Mouse (Mus musculus): ENCODE measurements around the gene Gpr132. TPM values are rescaled to one million over a fixed set of nuclear protein-coding genes. Genes with fewer than 3 reads are reported as not detected.
"Not testable (repeated sequence)": the region's sequence is repeated elsewhere in the genome, so short reads cannot be mapped to it uniquely, and the experiment has no call there.

Gene Gpr132
- polyA plus RNA-seq, 1 experiment from 2014 or later, result 0.15 TPM

GRCm38 (mm10) chr12:112847880-112848279 is 20.1 kb downstream of the Gpr132 start:
- 100% methylated on average over 2 of the region's 2 CpGs for WGBS
- Histone ChIP-seq H3K4me1 (ENCODE audit: control insufficient read depth, insufficient read depth, low read length) (no peaks in the 10 kb centered on the region), H3K27me3 (ENCODE audit: control insufficient read depth, insufficient read depth, low read length) (no peaks in the 10 kb centered on the region)

GRCm38 (mm10) chr12:112843803-112844202 is 24.2 kb downstream of the Gpr132 start:
- Histone ChIP-seq H3K4me3 (ENCODE audit: low read depth, low read length) (no peak overlapping the region), H3K27ac (replicated peaks; ENCODE audit: low read depth, low read length) (no peak overlapping the region), H3K36me3 (replicated peaks; ENCODE audit: control insufficient read depth, insufficient read depth, low read depth, low read length) (no peaks in the 10 kb centered on the region), H3K27me3 (ENCODE audit: control insufficient read depth, insufficient read depth, low read length) (no peaks in the 10 kb centered on the region), H3K9me3 (replicated peaks; ENCODE audit: control insufficient read depth, low read length) (no peaks in the 10 kb centered on the region), H3K4me1 (ENCODE audit: control insufficient read depth, insufficient read depth, low read length) (no peaks in the 10 kb centered on the region), H3K9ac (replicated peaks; ENCODE audit: low read length) (no peak overlapping the region), H3K4me2 (ENCODE audit: low read depth, low read length) (no peak overlapping the region)
- WGBS, result 27% methylated on average over 3 of the region's 3 CpGs
- peak; percentile 87 for DNase-seq (ENCODE audit: low spot score)
- no peak for ATAC-seq (replicated peaks; ENCODE audit: insufficient number of reproducible peaks, low FRiP score, low TSS enrichment, low read depth)

More at GRCm38 (mm10) chr12:112847880-112848279, 20.1 kb downstream of the Gpr132 start:
- no peak for ATAC-seq (replicated peaks; ENCODE audit: insufficient number of reproducible peaks, low FRiP score, low TSS enrichment, low read depth)
- DNase-seq (ENCODE audit: low spot score), result no peak
- H3K36me3 ChIP-seq (replicated peaks; ENCODE audit: control insufficient read depth, insufficient read depth, low read depth, low read length), result no peaks in the 10 kb centered on the region
- H3K9me3 ChIP-seq (replicated peaks; ENCODE audit: control insufficient read depth, low read length), result no peaks in the 10 kb centered on the region
- no peak overlapping the region for H3K9ac ChIP-seq (replicated peaks; ENCODE audit: low read length)
- no peak overlapping the region for H3K4me2 ChIP-seq (ENCODE audit: low read depth, low read length)
- no peak overlapping the region for H3K4me3 ChIP-seq (ENCODE audit: low read depth, low read length)
- no peak overlapping the region for H3K27ac ChIP-seq (replicated peaks; ENCODE audit: low read depth, low read length)

GRCm38 (mm10) chr12:112842128-112842527 is 25.9 kb downstream of the Gpr132 start:
- not testable (repeated sequence) for DNase-seq (ENCODE audit: low spot score); H3K4me3 ChIP-seq (ENCODE audit: low read depth, low read length); H3K9me3 ChIP-seq (replicated peaks; ENCODE audit: control insufficient read depth, low read length); H3K9ac ChIP-seq (replicated peaks; ENCODE audit: low read length); H3K27me3 ChIP-seq (ENCODE audit: control insufficient read depth, insufficient read depth, low read length); H3K4me1 ChIP-seq (ENCODE audit: control insufficient read depth, insufficient read depth, low read length); H3K4me2 ChIP-seq (ENCODE audit: low read depth, low read length); H3K36me3 ChIP-seq (replicated peaks; ENCODE audit: control insufficient read depth, insufficient read depth, low read depth, low read length); H3K27ac ChIP-seq (replicated peaks; ENCODE audit: low read depth, low read length); ATAC-seq (replicated peaks; ENCODE audit: insufficient number of reproducible peaks, low FRiP score, low TSS enrichment, low read depth)
- WGBS, result 88% methylated on average over 2 of the region's 2 CpGs

GRCm38 (mm10) chr12:112841338-112841892 is 26.6 kb downstream of the Gpr132 start:
- WGBS, result 69% methylated on average over 4 of the region's 4 CpGs
- DNase-seq (ENCODE audit: low spot score); H3K9ac ChIP-seq (replicated peaks; ENCODE audit: low read length); H3K4me2 ChIP-seq (ENCODE audit: low read depth, low read length); H3K27me3 ChIP-seq (ENCODE audit: control insufficient read depth, insufficient read depth, low read length); ATAC-seq (replicated peaks; ENCODE audit: insufficient number of reproducible peaks, low FRiP score, low TSS enrichment, low read depth); H3K4me3 ChIP-seq (ENCODE audit: low read depth, low read length); H3K27ac ChIP-seq (replicated peaks; ENCODE audit: low read depth, low read length); H3K36me3 ChIP-seq (replicated peaks; ENCODE audit: control insufficient read depth, insufficient read depth, low read depth, low read length); H3K9me3 ChIP-seq (replicated peaks; ENCODE audit: control insufficient read depth, low read length); H3K4me1 ChIP-seq (ENCODE audit: control insufficient read depth, insufficient read depth, low read length): not testable (repeated sequence)

GRCm38 (mm10) chr12:112840209-112841086 is 27.6 kb downstream of the Gpr132 start:
- Histone ChIP-seq H3K27me3 (ENCODE audit: control insufficient read depth, insufficient read depth, low read length) (no peaks in the 10 kb centered on the region), H3K9ac (replicated peaks; ENCODE audit: low read length) (no peak overlapping the region), H3K9me3 (replicated peaks; ENCODE audit: control insufficient read depth, low read length) (no peaks in the 10 kb centered on the region), H3K36me3 (replicated peaks; ENCODE audit: control insufficient read depth, insufficient read depth, low read depth, low read length) (no peaks in the 10 kb centered on the region), H3K27ac (replicated peaks; ENCODE audit: low read depth, low read length) (no peak overlapping the region), H3K4me3 (ENCODE audit: low read depth, low read length) (no peak overlapping the region), H3K4me2 (ENCODE audit: low read depth, low read length) (no peak overlapping the region), H3K4me1 (ENCODE audit: control insufficient read depth, insufficient read depth, low read length) (no peaks in the 10 kb centered on the region)
- DNase-seq (ENCODE audit: low spot score) (no peak), ATAC-seq (replicated peaks; ENCODE audit: insufficient number of reproducible peaks, low FRiP score, low TSS enrichment, low read depth) (no peak)
- WGBS, result 78% methylated on average over 25 of the region's 25 CpGs

- Histone ChIP-seq H3K4me1 (ENCODE audit: control insufficient read depth, insufficient read depth, low read length) (peaks cover 3% of the 10 kb centered on the region; the same call in 1 of the 2 replicates), H3K27me3 (ENCODE audit: control insufficient read depth, insufficient read depth, low read length) (no peaks in the 10 kb centered on the region), H3K36me3 (replicated peaks; ENCODE audit: control insufficient read depth, insufficient read depth, low read depth, low read length) (no peaks in the 10 kb centered on the region), H3K9me3 (replicated peaks; ENCODE audit: control insufficient read depth, low read length) (no peaks in the 10 kb centered on the region), H3K4me3 (ENCODE audit: low read depth, low read length) (no peak overlapping the region), H3K9ac (replicated peaks; ENCODE audit: low read length) (no peak overlapping the region), H3K4me2 (ENCODE audit: low read depth, low read length) (no peak overlapping the region), H3K27ac (replicated peaks; ENCODE audit: low read depth, low read length) (no peak overlapping the region)
- ATAC-seq (replicated peaks; ENCODE audit: insufficient number of reproducible peaks, low FRiP score, low TSS enrichment, low read depth) (no peak), DNase-seq (ENCODE audit: low spot score) (no peak)
- WGBS, result 82% methylated on average over 2 of the region's 2 CpGs
Measured at GRCm38 (mm10) chr12:112835046-112835445, 33.0 kb downstream of the Gpr132 start.

- Histone ChIP-seq H3K9ac (replicated peaks; ENCODE audit: low read length) (no peak overlapping the region), H3K36me3 (replicated peaks; ENCODE audit: control insufficient read depth, insufficient read depth, low read depth, low read length) (no peaks in the 10 kb centered on the region), H3K4me3 (ENCODE audit: low read depth, low read length) (no peak overlapping the region), H3K27ac (replicated peaks; ENCODE audit: low read depth, low read length) (no peak overlapping the region), H3K9me3 (replicated peaks; ENCODE audit: control insufficient read depth, low read length) (no peaks in the 10 kb centered on the region), H3K27me3 (ENCODE audit: control insufficient read depth, insufficient read depth, low read length) (no peaks in the 10 kb centered on the region), H3K4me2 (ENCODE audit: low read depth, low read length) (no peak overlapping the region), H3K4me1 (ENCODE audit: control insufficient read depth, insufficient read depth, low read length) (peaks cover 3% of the 10 kb centered on the region; the same call in 1 of the 2 replicates)
- WGBS, result 85% methylated on average over 6 of the region's 6 CpGs
- ATAC-seq (replicated peaks; ENCODE audit: insufficient number of reproducible peaks, low FRiP score, low TSS enrichment, low read depth) (no peak), DNase-seq (ENCODE audit: low spot score) (no peak)
Measured at GRCm38 (mm10) chr12:112833527-112833926, 34.5 kb downstream of the Gpr132 start.

GRCm38 (mm10) chr12:112832411-112832810 is 35.6 kb downstream of the Gpr132 start:
- no peak for ATAC-seq (replicated peaks; ENCODE audit: insufficient number of reproducible peaks, low FRiP score, low TSS enrichment, low read depth)
- Histone ChIP-seq H3K27ac (replicated peaks; ENCODE audit: low read depth, low read length) (no peak overlapping the region), H3K27me3 (ENCODE audit: control insufficient read depth, insufficient read depth, low read length) (no peaks in the 10 kb centered on the region), H3K36me3 (replicated peaks; ENCODE audit: control insufficient read depth, insufficient read depth, low read depth, low read length) (no peaks in the 10 kb centered on the region), H3K4me1 (ENCODE audit: control insufficient read depth, insufficient read depth, low read length) (peaks cover 3% of the 10 kb centered on the region; the same call in 1 of the 2 replicates), H3K9me3 (replicated peaks; ENCODE audit: control insufficient read depth, low read length) (no peaks in the 10 kb centered on the region), H3K9ac (replicated peaks; ENCODE audit: low read length) (no peak overlapping the region), H3K4me3 (ENCODE audit: low read depth, low read length) (no peak overlapping the region), H3K4me2 (ENCODE audit: low read depth, low read length) (no peak overlapping the region)
- 92% methylated on average over 5 of the region's 5 CpGs for WGBS
- no peak for DNase-seq (ENCODE audit: low spot score)
